Mouse (Mus musculus) lung, adult 18-20 months (tissue): ENCODE measurements around the gene 4930442H23Rik.
"Not testable (repeated sequence)": the region's sequence is repeated elsewhere in the genome, so short reads cannot be mapped to it uniquely, and the experiment has no call there.

ENCODE experiments used
- DNase-seq, 2 experiments: peaks; one replicate each; pipeline ENCODE4 v3.0.0; 2022; ENCODE audit warnings: mixed read lengths in 2 of 2

The 4930442H23Rik gene

GRCm38 (mm10) chr10:81183805-81184204, at the start of gene 4930442H23Rik:
4930442H23Rik (minus strand) TSS chr10:81183849.
- DNase-seq = no peak

DNA sequence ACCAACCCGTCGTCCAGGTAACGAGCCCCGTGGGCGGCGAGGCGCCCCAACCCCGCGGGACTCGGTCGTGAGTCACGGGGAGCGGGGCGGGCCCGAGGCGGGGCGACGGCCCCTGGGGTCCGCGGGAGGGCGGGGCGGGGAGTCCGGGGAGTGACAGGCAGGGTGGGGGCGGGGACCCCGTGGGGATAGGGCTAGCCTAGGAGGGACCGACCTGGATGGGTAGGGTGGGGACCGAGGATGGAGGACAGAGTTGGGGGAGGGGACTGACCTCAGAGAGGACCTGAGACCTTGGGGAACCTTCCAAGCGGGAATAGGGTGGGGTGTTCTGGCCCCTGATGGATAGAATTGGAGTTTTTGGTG, 49.6 kb upstream of the 4930442H23Rik start:
- no peak for DNase-seq

DNA sequence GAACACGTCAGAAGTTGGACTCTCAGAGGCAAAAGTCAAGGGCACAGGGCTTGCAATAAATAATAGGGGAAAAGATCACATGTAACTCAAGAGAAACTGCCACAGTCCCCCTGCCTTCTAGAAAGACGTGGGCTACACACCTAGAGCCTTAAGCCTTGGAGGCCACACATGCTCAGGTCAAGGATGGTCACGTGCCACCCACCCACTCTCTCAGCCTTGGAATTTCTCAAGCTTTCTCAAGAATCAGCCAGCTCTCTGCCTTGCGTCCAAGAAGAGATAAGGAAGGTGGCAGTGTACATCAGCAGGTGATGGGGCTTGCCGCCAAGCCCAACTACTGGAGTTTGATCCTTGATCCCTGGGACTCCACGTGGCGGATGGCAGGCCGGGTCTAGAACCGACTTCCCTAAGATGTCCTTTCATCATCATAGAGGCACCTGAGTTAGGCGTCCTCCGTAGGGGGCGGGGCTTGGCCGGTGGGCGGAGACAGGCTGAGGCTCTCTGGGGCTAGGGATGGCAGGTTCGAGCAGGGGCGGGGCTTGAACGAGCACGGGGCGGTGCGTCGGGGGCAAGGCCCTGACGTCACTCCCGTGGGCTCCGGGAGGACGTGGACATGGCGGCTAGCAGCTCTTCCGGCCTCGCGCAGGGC, 49.1 kb upstream of the 4930442H23Rik start, which contains the start of gene Zfr2:
Gene Zfr2 (plus strand): TSS at position 576 of the 646 bp plus-strand sequence.
- peak; percentile 91 to 95 for DNase-seq

DNA sequence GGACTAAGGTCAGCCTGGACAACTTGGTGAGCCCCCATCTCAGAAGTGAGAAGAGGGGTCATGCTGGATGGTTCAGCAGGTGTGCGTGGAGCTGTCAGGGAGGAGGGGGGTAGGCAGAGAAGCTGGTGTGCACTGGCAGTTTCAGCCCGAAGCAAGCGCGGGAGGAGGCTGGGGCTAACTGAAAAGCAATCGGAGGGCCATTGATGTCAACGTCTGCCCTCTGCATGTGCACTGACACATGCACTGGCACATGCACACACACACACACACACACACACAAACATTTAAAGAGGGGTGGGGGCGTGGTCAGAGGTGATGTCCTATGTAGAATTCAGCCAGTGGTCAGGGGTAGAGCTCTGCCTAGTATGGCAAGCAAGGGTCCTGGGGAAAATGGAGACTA, 47.8 kb upstream of the 4930442H23Rik start:
- DNase-seq = no peak

GRCm38 (mm10) chr10:81230438-81231332, 47.0 kb upstream of the 4930442H23Rik start, which contains the start of gene Atcay:
Atcay (minus strand) TSS chr10:81230833.
- DNase-seq = no peak

GRCm38 (mm10) chr10:81229735-81230437, 46.2 kb upstream of the 4930442H23Rik start:
- no peak for DNase-seq

- DNase-seq = not testable (repeated sequence)
Measured at GRCm38 (mm10) chr10:81223731-81224130, 40.1 kb upstream of the 4930442H23Rik start.

DNA sequence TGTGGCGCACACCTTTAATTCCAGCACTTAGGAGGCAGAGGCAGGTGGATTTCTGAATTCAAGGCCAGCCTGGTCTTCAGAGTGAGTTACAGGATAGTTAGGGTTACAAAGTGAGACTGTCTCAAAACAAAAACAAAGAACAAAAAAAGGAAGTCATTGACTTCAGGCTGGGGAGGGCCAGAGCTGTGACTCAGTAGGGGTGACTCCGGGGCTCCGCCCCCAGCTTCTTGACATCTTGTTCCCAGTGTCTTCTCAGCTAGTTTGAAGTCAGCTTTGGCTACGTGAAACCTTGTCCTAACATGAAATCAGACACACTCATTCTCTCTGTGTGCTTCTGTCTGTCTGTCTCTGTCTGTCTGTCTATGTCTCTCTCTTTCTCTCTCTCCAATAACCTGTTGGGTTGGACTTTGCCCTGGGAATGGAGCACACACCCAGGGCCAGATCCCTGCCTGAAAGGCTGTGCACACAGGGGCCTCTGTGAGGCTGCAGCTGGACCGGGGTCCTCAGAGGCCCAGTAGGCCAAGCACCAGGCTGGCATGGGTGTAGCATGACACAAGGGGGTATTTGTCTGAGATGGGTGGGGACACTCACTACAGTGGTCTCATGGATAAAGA, 37.9 kb upstream of the 4930442H23Rik start:
- no peak for DNase-seq

DNA sequence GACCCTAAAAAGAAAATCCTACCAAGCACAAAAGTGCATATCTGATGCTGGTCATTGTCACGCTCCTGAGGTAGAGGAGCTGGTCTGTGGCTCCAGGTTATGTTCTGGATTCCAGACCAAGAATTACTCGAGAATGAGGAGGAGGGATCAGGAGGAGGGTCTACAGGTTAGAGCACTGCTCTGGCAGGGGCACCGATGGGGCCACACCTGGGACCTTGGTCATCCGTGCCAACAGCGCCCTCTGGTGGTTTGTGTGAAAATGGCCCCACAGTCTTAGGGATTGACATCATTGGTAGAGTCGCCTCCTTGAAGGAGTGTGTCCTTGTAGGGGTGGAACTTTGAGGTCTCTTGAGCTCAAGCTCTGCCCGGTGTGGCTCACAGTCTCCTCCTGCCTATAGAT, 34.3 kb upstream of the 4930442H23Rik start:
- DNase-seq = peak; percentile 56 to 75

DNA sequence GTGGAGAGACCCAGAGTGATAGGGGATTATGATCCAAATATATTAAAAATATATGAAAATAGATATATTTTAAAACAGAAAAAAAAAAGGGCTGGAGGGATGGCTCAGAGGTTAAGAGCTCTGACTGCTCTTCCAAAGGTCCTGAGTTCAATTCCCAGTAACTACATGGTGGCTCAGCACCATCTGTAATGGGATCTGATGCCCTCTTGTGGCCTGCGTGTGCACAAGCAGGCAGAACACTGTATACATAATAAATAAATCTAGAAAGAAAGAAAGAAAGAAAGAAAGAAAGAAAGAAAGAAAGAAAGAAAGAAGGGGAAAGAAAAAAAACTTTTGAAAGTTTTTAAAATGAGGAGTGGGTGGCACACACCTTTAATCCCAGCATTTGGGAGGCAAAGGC, 33.6 kb upstream of the 4930442H23Rik start:
- DNase-seq = not testable (repeated sequence)

GRCm38 (mm10) chr10:81216810-81217209, 33.2 kb upstream of the 4930442H23Rik start:
- DNase-seq = no peak

- no peak for DNase-seq
Measured at GRCm38 (mm10) chr10:81216260-81216659, 32.6 kb upstream of the 4930442H23Rik start.

GRCm38 (mm10) chr10:81210154-81210553, 26.5 kb upstream of the 4930442H23Rik start:
- no peak for DNase-seq

DNA sequence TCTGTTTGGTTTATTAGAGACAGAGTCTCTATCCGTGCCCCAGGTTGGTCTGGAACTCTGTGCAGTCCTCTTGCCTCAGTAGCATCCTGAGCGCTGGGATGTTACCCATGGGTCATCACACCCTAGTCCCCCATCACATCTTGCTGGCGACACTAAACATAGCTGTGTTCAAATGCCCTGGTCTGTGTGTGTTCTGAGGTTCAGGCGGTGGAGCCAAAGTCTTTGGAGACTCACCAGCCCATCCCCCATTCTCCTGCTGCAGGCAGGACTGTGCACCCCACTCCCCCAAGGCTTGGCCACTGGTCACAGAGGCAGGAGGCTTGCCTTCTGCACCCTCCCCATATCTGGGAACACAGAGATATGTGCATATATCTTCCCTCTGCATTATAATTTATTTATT, 20.5 kb upstream of the 4930442H23Rik start:
- DNase-seq = no peak

DNA sequence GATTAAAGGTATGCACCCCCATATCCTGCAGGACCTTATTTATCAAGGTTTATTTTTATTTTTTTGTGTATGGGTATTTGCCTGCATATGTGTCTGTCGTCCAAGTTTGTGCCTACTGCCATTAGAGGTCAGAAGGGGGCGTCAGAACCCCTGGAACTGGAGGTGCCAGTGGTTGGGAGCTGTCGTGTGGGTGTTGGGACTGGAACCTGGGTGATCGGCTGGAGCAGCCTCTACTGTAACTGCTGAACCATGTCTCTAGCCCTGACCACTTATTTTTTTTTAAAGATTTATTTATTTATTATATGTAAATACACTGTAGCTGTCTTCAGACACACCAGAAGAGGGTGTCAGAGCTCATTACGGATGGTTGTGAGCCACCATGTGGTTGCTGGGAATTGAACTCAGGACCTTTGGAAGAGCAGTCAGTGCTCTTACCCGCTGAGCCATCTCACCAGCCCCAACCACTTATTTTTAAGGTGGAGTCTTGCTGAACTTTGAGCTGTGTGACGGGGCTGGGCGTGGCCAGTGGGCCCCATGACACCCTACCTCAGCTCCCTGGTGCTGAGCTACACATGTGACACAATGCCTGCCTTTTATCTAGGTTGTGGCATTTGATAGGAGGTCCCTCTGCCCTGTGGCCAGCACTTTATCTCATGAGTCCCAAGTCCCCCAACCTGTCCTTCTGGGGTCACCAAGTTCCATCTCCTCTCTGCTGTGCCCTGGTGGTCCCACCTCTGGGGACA, 19.5 kb upstream of the 4930442H23Rik start:
- no peak for DNase-seq

GRCm38 (mm10) chr10:81201807-81202758, 18.4 kb upstream of the 4930442H23Rik start, which contains the start of gene Nmrk2:
Nmrk2 (minus strand) TSS chr10:81202051.
- no peak for DNase-seq

DNA sequence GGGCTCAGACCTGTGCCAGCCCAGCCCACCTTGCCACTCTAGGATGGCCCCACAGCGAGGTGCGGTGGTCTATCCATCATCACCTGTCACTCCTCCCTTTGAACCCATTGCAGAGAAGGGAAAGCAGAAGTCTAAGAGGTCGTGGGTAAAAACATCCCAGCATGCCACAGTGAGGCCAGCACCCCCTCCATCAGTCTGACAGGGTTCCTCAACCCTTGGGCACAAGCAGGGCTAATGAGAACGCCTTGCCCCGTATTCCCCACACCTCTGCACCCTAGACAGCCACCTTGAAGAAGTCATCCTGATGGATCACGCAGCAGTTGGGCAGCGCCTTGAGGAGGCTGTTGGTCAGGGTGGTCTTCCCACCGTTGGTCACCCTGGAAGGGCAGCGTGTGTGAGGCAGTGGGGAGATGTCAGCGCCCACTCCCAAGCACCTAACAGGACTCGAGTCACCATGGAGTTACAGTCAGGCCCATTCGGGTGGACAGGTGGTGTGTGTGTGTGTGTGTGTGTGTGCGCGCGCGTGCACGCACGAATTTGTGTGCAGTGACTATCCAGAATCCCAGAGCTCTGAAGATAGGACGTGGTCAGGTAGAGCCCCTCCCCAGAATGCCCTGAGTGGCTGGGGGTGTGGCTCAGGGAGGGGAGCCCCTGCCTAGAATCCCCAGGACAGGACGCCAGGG, 17.1 kb upstream of the 4930442H23Rik start:
- DNase-seq = no peak

DNA sequence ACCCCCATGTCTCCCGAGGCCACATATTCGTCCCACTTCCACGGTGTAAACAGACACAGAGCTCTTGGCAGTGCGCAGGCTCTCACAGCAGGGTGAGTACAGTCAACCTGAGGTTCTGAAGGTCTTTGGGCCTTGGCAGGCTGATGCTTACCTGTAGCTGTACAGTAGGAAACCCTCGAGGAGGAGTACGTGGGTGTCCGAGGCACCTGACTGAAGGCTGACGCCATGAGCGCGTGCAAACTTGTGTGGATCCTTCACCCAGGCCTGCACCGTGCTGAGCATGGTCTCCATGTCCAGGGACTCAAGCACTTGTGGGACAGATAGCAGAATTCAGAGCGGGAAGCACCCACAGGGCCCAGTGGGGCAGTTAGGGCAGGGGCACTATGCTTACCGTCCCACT, 16.5 kb upstream of the 4930442H23Rik start:
- DNase-seq = no peak

- no peak for DNase-seq
Measured at GRCm38 (mm10) chr10:81198990-81199389, 15.3 kb upstream of the 4930442H23Rik start.

- DNase-seq = peak; percentile 37 to 64
Measured at GRCm38 (mm10) chr10:81198230-81198629, 14.6 kb upstream of the 4930442H23Rik start.
